Mouse (Mus musculus) urinary bladder, postnatal 14 days (tissue): ENCODE results near the gene Aldh3b2.
A peak's percentile ranks its signal among the peaks of the same experiment; 100 is the strongest.

Experiments used
- DNase-seq: peaks from one replicate; pipeline ENCODE4 v3.0.0; 2021; ENCODE audit warnings: low spot score

Gene Aldh3b2

DNA sequence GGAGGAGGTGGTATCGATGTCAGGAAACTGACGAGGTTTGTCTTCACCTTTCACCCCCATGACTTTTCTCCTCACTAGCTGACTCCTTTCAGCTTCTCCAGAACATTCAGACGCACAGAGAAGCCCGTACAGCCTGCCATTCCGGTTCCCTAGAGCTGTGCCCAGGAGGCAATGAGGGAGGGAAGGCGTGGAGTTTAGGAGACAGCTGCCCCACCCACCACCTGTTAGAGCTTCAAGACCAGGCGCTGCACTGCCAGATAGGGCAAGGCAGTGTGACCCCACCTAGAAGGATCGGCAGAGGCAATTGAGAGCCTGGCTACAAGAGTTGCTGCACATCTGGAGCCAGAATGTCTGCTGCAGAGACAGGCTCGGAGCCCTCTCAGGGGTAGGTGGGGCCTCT lies at the start of gene Aldh3b2:
TSS of gene Aldh3b2 (plus strand) at position 100 of the 400 bp plus-strand sequence.
- peak; percentile 87 for DNase-seq

DNA sequence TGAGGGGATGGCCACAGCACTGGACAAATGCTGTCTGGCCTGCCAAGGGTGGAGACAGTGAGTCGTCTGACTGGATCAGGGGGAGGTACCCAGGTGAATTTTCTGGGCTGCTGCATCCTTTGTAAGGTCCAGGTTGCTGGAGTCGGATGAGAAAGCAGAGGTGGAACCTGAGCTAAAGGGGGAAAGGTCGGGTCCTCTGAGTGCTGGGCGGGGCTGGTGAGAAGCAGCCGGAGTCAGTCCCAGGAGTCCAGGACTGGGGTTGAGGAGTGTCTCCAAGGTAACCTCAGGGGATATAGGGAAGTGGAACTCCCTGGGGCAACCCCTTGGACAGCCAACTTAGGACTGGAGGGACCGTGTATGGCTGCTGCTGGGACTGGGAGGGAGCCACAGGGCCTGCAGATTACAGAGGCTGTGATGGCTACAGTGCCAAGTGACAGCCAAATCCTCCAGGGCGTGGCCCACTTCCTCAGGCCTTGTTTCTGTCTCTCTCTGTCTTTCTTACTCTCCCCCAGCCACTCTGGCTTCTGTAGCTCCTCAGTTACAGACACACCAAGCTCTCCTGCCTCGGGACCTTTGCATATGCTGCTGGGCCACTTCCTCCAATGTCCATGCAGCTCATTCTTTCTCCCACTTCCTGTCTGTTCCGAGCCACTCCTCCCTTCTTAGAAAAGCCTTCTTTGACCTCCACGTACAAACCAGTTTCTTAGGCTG lies 49.3 kb upstream of the Aldh3b2 start:
- no peak for DNase-seq

DNA sequence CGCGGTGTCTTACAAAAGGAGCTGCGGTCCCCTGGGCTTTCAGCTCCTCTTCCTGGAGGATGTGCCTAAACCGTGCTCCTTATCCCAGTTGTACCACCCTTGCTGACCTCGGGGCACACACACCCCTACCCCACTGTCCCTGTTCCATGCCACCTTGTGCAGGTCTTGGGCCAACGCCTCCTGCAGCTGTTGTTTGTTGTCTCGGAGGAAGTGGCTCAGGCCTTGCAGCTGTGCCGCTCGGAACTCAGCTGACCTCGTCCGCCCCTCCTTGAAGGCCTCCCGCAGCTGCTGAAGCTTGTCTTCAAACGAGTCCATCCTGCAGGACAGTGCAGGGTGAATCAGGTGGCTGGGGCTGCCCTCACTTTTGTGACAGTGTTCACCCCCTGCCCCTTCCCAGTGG lies 48.5 kb upstream of the Aldh3b2 start:
- DNase-seq, result no peak

DNA sequence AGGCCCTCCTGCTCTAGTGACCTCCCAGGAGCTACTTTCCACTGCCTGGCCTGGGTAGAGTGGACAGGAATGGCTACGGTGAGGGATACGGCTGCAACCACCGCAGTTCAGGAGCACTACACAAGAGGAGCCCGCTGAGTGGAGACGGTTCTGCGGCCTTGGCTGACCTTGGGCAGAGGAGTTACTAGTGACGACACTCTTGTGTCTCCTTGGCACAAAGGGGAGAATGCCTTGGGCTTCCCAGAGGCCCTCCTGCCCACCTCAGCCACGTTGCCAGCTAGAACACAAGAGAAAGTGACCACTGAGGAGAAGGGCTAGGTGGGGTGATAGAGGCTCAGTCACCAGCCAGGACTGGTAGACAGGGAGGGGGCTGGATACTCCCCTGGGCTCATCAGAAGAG lies 47.9 kb upstream of the Aldh3b2 start:
- DNase-seq, result no peak

DNA sequence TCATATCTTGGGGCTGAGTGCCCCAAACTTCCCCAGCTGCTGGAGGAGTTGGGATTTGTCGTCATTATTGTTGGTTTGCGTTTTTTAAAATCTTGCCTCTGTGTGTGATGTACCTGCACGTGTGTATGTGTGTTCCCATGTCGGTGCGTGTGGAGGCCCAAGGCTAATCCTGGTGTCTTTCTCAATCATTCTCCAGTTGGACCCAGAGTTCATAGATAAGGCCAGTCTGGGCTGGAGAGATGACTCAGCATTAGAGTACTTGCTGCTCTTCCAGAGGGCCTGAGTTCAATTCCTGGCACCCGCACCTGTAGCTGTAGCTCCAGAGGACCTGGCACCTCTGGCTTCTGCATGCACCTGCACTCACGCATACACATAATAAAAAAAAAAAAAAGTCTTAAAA lies 47.3 kb upstream of the Aldh3b2 start:
- no peak for DNase-seq

DNA sequence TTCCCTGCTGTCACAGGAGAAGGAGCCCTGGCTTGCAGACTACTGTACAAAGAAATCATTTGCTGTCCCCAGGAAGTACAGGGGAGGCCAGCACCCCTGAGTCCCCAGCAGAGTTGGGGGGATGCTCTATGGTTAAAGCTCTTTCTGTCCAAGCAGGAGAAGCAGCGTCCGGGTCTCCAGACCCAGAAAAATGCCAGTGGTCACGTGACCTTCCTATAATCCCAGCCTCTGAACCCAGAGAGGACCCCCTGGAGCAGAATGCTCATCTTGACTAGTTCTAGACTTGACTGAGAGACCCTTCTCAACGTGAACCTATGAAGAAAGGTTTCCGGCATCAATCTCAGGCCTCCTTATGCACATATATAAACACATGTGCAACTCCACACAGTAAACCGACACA lies 46.3 kb upstream of the Aldh3b2 start:
- DNase-seq, result no peak

DNA sequence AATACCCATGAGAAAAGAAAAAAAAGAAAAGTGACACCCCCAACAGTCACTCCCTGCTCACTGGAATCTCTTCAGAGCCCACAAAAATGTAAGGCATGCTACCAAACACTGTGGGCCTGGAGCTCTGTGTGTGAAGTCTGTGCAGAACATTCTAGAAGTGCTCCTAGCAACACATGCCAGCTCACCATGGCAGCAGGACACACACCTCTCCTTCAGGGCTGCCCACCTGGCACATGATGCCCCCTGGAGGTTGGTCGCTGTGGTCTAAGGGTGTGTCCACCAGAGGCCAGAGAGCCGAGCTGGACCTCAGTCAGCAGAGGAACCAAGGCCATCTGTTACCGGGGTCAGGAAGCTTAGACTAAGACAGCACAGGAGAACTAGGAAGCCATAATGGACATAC lies 45.8 kb upstream of the Aldh3b2 start:
- DNase-seq, result no peak

DNA sequence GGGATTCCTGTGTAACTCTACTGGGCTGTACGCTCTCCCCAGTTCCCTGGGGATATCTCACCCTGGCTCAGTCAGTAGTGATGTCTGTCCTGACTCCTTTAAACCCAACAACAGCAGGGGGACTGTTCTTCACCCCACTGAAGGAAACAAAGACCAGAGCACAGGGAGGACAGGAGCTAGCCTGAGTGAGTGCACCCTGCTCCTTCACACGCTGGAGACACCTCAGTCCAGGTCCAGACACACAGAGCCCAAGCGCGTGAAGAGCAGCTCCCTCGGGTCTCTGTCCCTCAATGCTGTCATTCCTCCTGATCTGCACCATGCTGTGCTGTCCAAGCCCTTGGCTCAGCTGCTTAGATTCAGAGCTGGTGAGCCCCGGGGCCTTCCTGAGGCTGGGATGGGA lies 45.4 kb upstream of the Aldh3b2 start:
- no peak for DNase-seq

DNA sequence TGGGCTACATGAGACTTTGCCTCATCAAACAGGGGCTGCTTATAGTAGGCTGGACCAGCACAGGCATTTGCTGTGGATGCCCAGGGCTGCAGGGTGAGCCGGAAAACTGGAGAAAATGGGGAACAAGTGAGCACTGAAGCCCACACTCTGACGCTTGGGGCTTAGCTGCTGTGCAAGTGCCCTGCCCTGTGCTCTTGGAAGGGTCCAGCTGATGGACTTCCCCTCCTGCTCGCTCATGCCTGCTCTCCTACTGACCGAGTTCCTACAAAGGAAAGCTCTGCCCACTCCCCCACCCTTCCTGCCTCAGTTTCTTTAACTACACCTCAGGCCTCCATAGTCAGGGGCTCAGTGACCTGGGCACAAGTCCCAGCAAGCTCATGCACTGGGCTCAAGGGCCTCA lies 44.1 kb upstream of the Aldh3b2 start:
- DNase-seq, result no peak

DNA sequence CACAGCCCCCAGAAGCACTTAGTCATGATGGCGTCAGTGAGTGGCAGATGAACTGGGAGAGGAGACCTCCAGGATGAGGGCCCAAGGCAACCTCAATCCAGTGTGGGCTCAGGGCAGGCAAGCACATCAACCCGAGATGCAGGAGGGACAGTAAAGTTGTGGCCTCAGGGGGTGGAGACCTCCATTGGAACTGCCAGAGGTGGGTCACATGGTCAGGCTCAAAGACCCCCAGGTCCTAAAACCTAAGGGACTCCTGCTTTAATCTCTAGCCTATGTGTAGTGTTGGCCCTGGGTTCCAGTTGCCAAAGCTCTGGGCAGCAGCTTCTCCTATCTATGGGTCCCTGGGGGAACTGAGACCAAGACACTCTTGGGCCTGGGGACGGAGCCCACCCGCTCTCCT lies 43.3 kb upstream of the Aldh3b2 start:
- DNase-seq, result no peak

DNA sequence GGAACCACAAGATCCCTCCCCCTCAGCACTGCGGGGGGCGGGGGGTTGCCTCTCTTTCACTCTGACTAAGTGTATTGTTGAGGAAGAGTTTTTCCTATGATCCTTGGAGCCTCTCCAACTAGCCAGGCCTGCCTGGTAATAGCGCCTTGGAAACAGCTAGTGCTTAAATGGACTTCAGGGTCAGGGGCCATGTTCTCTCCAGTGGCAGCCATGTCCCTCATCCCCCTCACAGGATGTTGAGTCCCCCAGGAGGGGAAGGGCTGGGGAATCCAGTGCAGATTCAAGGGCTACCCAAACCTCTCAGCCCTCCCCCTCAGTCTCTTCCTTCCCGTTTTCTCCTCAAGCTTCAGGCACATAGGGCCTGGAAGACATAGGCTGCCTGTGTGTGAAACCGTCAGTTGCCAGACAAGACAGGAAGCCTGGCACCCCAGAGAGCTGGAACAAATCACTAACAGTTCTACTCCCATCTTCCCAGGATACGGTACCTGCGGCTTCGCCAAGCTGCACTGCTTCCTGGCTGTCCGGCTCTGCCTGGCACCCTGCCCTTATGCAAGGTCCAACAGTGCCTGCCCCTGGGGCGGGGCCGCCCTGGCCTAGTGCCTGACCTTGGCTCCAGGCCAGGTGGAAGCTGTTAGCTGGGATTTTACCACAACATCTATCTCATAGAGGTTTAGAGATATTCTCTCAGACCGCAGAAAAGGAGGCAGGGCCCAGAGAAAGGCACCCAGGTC lies 42.8 kb upstream of the Aldh3b2 start, which contains the start of gene Aldh3b1:
TSS of gene Aldh3b1 (minus strand) at position 598 of the 731 bp plus-strand sequence.
- peak; percentile 84 for DNase-seq

DNA sequence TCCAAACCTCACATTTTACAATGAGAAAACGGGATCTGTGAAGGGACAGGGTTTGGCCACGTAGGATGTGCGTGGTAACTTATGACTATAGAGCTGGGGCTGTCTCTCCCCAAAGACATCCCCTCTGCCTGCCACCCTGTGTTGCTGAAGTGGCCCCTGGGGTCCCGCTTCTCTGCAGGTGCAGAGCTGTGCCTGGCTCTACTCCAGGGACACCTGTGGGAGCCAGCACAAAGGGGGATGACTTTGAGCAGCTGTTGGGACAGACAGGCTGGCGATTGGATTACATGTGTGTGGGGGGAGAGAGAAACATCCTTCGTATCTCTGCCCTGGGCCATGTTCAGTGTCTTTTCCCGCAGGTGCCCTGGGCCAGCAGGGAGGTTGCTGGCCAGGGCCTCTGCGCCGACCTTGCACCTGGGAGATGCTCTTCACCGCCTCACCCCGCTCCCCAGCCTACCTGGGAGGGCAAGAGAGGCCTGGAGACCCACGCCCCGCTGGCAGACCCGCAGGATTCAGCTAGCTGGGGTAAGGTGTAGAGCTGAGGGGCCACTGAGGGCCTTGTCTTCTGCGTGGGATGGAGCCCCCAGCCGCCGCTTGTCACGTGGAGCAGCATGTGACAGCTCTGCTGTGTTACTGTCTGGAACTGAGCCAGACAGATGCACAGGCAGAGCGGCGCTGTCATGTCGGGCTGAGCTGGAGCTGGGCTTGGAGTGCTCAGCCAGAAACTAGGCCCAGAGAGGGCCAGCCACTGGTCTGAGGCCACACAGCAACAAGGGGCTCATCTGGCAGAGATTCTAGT lies 41.7 kb upstream of the Aldh3b2 start:
- DNase-seq, result no peak

DNA sequence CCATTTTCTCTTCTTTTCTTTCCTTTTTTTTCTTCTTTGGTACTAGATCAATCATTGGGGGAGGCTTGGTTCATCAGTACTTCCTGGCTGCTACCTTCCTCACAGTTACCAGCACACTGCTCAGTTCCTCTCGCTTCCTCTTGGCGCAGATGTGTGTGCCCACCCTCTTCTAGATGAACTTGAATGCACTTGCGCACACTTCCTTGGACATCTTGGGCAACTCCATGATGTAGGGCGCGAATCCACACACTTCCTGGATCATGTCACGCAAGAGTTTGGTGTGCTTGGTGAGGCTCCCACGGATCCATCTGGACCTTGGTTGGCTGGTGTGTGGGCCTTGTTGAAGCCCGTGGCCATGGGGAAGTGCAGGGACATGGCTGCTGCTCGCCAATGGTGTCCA lies 40.4 kb upstream of the Aldh3b2 start:
- no peak for DNase-seq

DNA sequence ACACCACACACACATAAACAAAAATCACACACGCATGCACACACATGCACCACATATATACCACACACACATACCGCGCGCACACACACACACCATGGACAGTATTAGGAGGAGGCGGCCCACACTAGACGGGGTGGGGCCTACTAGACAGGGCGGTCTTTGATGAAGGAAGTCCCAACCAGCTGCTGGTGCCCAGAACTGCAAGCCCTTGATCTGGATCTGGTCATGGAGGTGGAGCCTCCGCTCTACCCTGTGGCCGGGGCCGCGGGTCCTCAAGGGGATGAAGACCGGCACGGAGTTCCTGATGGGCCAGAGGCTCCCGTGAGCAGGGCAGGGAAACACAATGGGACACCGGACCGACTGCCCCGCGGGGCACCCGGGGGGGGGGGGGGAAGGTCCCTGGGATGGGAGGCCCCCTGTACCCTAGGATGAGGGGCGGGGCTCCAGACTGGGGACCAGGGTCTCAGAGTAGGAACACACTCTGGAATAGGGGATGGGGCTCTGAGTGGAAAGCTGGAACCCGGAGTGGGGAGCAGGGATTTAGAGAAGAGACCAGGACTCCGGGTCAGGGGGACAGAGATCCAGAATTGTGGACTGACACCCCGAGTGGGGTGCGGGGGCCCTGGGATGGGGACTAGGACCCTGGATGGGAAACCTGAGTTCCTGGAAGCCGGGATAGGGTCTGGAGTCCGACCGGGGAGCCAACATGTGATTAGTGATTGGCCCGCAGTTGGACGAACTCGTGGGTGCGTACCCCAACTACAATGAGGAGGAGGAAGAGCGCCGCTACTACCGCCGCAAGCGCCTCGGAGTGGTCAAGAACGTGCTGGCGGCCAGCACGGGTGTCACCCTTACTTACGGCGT lies 36.9 kb upstream of the Aldh3b2 start, which contains the start of gene Unc93b1:
TSS of gene Unc93b1 (plus strand) at position 155 of the 864 bp plus-strand sequence.
- DNase-seq, result peak; percentile 72

DNA sequence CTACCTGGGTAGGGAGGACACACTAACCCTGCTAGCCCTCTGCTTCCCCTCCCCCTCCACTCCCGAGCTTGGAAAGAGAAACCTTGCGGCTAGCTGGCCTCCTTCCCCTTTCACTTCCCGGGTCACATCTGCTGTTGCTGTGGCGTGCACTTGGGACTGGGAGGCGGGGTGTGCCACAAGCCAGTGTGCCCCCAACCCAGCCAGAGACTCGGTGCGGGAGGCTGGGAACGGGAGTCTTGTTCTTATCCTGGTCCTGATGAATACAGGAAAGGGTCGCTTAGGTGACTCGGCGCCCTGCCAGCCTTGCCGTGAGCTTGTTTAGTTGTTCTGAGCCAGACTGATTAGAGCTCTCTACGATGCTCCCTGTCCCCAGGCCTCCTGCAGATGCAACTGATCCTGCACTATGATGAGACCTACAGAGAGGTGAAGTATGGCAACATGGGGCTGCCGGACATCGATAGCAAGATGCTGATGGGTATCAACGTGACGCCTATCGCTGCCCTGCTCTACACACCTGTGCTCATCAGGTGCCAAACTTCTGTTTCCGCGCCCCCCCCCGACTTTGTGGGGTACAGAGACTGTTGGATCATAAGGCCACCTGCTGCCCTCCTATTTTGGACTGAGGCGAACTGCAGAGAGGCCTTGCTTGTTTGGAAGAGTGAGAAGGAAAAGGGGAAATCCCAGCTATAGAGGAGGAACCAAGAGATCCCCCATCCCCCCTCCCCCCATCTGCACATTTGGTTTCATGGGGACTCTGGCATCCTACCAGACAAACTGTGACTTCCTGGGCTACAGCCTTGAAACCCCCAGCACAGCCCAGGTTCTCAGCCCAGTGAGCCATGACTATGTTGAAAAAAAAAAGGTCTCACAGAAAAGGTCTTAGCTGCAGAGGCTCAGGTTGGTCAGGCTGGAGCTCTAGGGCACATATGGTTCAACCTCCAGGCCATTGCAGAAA lies 36.0 kb upstream of the Aldh3b2 start:
- DNase-seq, result peak; percentile 68

DNA sequence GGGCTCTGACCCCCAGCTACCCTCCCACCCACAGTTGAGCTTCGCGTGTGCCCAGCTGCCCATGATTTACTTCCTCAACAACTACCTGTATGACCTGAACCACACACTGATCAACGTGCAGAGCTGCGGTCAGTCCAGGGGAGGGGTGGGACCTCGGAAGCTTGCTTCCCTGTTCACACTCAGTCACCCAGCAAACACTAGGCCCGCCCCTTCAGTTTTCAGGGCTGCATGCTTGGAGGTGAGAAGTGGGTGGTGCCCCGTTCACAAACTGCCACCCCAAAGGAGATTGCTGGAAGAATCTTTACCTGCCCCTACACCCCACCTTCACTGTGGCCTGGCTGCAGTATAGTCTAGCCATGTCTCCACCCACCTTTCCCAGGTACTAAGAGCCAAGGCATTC lies 29.8 kb upstream of the Aldh3b2 start:
- DNase-seq, result no peak

DNA sequence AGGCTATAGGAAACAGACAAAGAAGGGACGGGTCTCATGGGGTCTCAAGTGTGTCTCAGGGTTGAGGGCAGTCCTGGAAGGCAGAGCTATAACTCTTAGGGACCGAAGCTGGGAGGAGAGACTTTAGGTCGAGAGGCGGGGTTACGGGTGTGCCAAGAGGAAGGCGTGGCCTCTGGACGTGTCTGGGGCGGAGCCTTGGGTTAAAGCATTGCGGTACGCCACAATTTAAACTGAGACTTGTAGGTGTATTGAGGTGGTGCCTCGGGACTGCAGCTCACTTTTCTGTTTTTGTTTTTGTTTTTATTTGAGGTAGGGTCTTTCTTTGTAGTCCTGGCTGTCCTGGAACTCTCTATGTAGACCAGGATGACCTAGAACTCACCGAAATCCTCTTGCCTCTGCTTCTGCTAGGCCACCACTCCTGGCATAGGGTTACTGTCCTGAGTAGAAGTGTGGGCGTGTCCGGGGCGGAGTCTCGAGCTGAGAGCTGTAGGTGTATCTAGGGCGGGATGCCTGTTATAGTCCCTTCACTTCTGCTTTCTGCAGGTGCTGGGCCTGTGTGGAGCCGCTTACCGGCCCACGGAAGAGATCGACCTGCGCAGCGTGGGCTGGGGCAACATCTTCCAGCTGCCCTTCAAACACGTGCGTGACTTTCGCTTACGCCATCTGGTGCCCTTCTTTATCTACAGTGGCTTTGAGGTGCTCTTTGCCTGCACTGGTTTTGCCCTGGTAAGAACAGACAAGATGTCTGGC lies 29.0 kb upstream of the Aldh3b2 start:
- DNase-seq, result peak; percentile 60

DNA sequence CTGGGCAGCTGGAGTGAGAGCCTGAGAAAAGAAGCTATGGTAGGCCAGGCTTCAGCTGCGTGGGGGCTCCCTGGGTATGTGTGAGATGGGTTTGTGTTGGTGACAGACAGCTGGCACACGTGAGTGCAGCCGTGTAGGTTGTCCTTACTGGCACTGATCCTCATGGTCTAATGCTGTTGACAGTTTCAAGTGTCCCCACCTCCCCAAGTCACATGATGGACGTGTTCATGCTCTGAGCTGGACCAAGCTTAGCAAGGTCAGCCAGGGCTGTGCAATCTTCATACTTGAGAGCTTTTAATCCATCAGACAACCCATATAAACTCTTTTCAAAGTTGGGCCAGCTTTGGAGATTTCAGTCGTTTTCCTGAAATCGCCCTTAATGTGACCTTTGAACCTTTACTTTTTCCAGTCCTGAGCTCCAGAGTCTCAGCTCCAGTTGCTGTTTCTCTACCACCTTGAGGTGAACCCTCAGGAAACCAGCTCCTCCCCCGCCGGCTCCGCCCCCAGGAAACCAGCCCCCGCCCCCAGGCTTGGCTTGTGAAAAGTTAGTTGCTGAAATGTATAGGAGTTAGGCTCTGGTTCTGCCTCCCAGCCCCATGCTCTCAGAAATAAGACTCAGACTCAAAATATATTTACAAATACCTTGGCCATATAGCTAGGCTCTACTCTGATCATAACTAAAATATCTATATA lies 26.1 kb upstream of the Aldh3b2 start:
- no peak for DNase-seq

DNA sequence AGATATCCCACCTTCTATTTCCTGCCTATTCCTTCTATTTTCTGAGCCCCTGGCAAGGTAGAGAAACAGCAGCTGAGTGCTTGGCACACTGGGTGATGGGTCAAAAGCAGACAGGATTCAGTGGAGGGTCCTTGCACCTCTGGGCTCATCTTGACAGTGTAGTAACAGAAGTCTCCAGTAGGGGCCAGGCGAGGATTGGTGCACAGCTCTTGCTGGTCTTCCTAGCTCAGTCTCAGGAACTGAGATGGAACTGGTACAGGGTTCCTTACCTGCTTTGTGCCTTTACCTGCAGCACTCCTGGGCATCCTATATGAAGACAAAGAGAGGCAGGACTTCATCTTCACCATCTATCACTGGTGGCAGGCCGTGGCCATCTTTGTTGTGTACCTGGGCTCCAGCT lies 25.4 kb upstream of the Aldh3b2 start:
- DNase-seq, result peak; percentile 73
